Mouse (Mus musculus) liver, embryonic 13.5 days (tissue): ENCODE data around the gene Acot1. TPM values are rescaled to one million over a fixed set of nuclear protein-coding genes. Genes with fewer than 3 reads are reported as not detected.
"Not testable (repeated sequence)": the region's sequence is repeated elsewhere in the genome, so short reads cannot be mapped to it uniquely, and the experiment has no call there.

Experiments
- ATAC-seq: fragments of 200-750 bp; cut with Nextera tagmentation; 2 replicates; pipeline ENCODE4 v1.8.0; 2017; ENCODE audit warnings: low read depth, mild to moderate bottlenecking, moderate number of reproducible peaks, moderate library complexity
- DNase-seq: peaks from one replicate; pipeline ENCODE4 v3.0.0; 2022
- H3K27ac ChIP-seq: fragments of 300-500 bp; sonication (generic); 2 replicates; pipeline ENCODE4 v1.5.1; 2015; ENCODE audit warnings: moderate library complexity, mild to moderate bottlenecking, inconsistent platforms
- H3K27me3 ChIP-seq: fragments of 300-500 bp; sonication (generic); 2 replicates; pipeline ENCODE4 v1.6.1; 2015; ENCODE audit warnings: mild to moderate bottlenecking, inconsistent platforms
- H3K36me3 ChIP-seq: fragments of 300-500 bp; sonication (generic); 2 replicates; pipeline ENCODE4 v1.6.1; 2015; ENCODE audit warnings: mild to moderate bottlenecking, inconsistent platforms
- H3K4me1 ChIP-seq: fragments of 300-500 bp; sonication (generic); replicated peaks from 2 replicates; pipeline ENCODE4 v1.6.1; 2015; ENCODE audit warnings: inconsistent platforms
- H3K4me2 ChIP-seq: fragments of 300-500 bp; sonication (generic); 2 replicates; pipeline ENCODE4 v1.6.1; 2015; ENCODE audit warnings: inconsistent platforms, mild to moderate bottlenecking, moderate library complexity
- H3K4me3 ChIP-seq: fragments of 300-500 bp; sonication (generic); replicated peaks from 2 replicates; pipeline ENCODE4 v1.5.1; 2015; ENCODE audit warnings: mild to moderate bottlenecking, inconsistent platforms
- H3K9ac ChIP-seq: fragments of 300-500 bp; sonication (generic); 2 replicates; pipeline ENCODE4 v1.6.1; 2015; ENCODE audit warnings: mild to moderate bottlenecking, inconsistent platforms
- H3K9me3 ChIP-seq: fragments of 300-500 bp; sonication (generic); replicated peaks from 2 replicates; pipeline ENCODE4 v1.6.1; 2016; ENCODE audit warnings: inconsistent platforms
- WGBS: fragments of 180-500 bp; shearing (Covaris S2); methylation state at CpG from one replicate; pipeline ENCODE4 v1.1.7; 2015; ENCODE audit not compliant: insufficient replicate concordance; 5-methylcytosine and 5-hydroxymethylcytosine counted together
- polyA plus RNA-seq: library from polyadenylated mRNA; unstranded; fragments of >200 nt; fragmentation: Nextera tagmentation; extraction: Ambion mirVana; gene quantifications from 2 replicates; pipeline ENCODE4 v1.2.1, GENCODE M21; 2015

The Acot1 gene
- polyA plus RNA-seq, 1 experiment from 2014 or later = 28.2 TPM

DNA sequence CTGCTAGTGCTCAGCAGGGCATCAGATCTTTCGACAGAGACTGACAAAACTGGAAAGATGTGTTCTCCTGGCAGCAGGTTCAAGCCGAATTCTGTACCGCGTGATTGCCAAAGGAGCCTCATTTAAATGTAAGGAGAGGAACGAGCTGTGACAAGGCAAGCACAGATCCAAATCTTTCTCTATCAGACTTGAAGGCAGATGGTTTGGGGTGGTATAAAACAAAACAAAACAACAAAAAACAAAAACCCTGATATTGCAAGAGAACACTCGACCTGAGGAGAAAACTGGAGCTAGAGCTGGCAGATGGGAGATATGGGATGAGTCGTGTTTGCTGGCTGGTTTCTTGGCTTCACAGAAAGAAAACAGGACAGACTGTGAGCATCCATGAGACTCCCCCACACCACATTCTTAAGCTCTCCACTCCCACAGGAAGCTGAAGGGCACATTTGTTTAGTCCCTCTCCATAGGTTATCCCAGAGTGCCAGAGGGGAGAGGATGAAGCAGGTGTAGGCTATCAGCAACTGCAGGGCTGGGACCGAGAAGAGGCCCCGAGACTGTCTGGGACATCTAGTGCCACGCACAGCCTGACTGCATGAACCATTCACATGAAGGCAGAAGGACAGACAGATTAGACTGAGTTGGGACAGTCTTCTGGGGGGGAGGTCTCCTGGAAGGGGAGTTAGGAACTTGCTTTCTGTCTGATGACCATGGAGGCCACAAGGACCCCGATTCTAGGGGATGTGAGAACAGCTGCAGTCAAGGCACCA is 10.8 kb upstream of the Acot1 start:
- H3K4me2 ChIP-seq = no peak overlapping the region
- DNase-seq (no peak), ATAC-seq (peak; percentile 16)
- 53% methylated on average over 11 of the region's 11 CpGs for WGBS
- no peak overlapping the region for H3K4me3 ChIP-seq
- H3K9me3 ChIP-seq = no peaks in the 10 kb centered on the region
- peaks cover 4% of the 10 kb centered on the region; the same call in 1 of the 2 replicates for H3K36me3 ChIP-seq
- no peak overlapping the region for H3K9ac ChIP-seq
- peaks cover 5% of the 10 kb centered on the region; the same call in 1 of the 2 replicates for H3K4me1 ChIP-seq
- H3K27me3 ChIP-seq = no peaks in the 10 kb centered on the region
- H3K27ac ChIP-seq = peak overlapping the region; percentile 1; the same call in 1 of the 2 replicates

DNA sequence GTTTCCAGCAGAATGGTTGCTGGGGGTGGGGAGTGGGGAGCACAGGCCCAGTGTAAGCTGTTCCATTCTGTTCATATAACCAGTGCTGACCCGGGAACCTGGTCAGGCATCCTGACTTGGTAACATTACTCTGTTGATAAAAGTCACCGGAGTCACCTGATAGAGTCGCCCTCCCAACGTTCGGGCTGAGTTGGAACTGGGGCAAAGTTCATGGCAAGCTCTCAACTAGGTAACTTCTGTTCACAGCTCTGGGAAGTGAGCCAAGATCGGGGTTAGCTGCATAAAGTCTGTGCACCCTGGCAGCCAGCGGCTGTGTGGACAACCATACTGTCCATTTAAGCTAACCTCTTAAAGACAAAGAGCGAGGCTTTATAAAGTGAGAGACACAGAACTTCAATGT is 10.1 kb upstream of the Acot1 start:
- H3K27ac ChIP-seq, H3K36me3 ChIP-seq, H3K9me3 ChIP-seq, DNase-seq, H3K4me1 ChIP-seq, H3K9ac ChIP-seq, H3K4me3 ChIP-seq, H3K4me2 ChIP-seq, H3K27me3 ChIP-seq: not testable (repeated sequence)
- ATAC-seq = peak; percentile 84
- WGBS = 55% methylated on average over 8 of the region's 8 CpGs

DNA sequence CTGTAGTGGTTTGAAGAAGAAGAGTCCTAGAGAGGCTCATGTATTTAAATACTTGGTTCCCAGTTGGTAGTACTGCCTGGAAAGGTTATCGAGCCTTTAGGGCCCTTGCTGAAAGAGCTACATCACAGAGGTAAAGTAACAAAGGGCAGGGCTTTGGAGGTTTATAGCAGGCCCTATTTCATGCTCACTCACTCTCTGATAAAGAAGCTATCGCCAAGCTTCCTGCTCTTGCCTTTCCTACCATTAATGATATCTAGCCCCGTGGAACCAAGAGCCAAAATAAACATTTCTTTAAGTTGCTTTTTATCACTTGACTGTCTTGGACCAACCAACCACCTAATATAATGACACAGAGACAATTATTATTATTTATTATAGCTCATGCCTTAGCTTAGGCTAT is 8.9 kb upstream of the Acot1 start:
- Histone ChIP-seq H3K9ac (no peak overlapping the region), H3K4me2 (no peak overlapping the region), H3K4me3 (no peak overlapping the region), H3K27me3 (no peaks in the 10 kb centered on the region), H3K27ac (no peak overlapping the region), H3K36me3 (no peaks in the 10 kb centered on the region), H3K4me1 (peaks cover 5% of the 10 kb centered on the region; the same call in 1 of the 2 replicates), H3K9me3 (no peaks in the 10 kb centered on the region)
- DNase-seq (no peak), ATAC-seq (no peak)
- 55% methylated on average over 3 of the region's 3 CpGs for WGBS

DNA sequence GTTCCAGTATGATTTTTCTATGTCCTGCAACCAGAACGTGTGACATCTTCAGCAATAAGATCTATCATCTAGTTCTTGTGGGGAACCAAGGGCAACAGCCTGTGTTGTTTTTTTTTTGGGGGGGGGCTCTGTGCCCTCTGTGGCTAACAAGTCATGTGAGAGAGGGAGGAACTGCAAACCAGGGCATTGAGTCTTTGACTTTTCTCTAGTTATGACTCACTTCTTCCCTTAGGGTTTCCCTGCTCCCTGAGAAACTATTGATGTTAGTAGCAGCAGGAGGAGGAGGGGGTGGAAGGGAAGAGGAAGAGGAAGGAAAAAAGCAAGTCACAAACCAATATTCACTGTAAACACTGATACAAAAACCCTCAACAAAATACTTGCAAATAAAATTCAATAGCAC is 5.4 kb upstream of the Acot1 start:
- H3K9ac ChIP-seq = no peak overlapping the region
- H3K4me1 ChIP-seq = peaks cover under 1% of the 10 kb centered on the region; the same call in 1 of the 2 replicates
- H3K27me3 ChIP-seq = peaks cover 7% of the 10 kb centered on the region
- DNase-seq (no peak), ATAC-seq (no peak)
- H3K4me3 ChIP-seq = no peak overlapping the region
- H3K27ac ChIP-seq = no peak overlapping the region
- no peak overlapping the region for H3K4me2 ChIP-seq
- no peaks in the 10 kb centered on the region for H3K36me3 ChIP-seq
- H3K9me3 ChIP-seq = no peaks in the 10 kb centered on the region
- WGBS = 45% methylated on average over 1 of the region's 1 CpGs

DNA sequence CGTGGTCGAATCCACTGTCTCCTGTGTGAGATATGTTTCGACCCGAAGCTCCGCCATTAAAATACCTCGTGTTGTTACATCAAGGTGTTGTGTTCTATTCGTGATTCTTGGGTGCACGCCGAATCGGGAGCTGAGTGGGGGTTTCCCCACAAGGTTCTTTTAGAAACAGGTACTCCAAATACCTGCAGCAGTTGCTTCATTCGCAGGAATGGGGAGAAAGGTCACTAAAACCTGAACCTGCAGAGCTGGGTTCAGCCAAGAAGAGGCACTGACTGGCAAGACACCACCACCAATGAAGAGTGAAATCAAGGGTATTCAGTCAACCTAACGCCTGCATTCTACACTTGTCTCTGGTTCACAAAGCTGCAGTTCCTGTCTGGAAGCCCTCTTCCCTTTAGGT is 1.0 kb upstream of the Acot1 start:
- H3K4me3 ChIP-seq = no peak overlapping the region
- H3K27me3 ChIP-seq = peaks cover 35% of the 10 kb centered on the region
- ATAC-seq (no peak), DNase-seq (no peak)
- H3K36me3 ChIP-seq = no peaks in the 10 kb centered on the region
- H3K4me2 ChIP-seq = no peak overlapping the region
- no peak overlapping the region for H3K27ac ChIP-seq
- 0 out of 2 replicates have a peak, but pooled peaks cover 4% of the 10 kb centered on the region for H3K4me1 ChIP-seq
- WGBS = 77% methylated on average over 12 of the region's 12 CpGs
- H3K9ac ChIP-seq = no peak overlapping the region
- H3K9me3 ChIP-seq = no peaks in the 10 kb centered on the region

DNA sequence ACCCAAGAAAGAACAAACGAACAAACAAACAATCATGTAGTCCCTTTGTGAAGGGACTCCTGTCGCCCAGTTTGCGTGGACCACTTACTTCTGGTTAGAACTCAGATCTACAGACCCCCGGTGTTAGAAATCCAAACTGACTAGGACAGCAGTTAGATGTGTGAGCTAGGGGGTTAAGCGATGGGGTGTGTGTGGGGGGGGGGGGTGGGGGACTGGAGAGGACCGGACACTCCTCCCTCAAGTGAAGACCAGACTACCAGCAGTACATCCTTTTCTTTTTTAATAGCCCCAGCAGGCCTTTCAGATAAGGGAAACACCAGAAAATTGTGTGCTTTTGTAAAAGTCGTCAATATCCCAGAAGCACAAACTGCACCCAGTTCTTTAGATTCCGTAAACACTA is 561 bp upstream of the Acot1 start:
- Histone ChIP-seq H3K27ac (no peak overlapping the region), H3K9me3 (no peaks in the 10 kb centered on the region), H3K4me3 (no peak overlapping the region), H3K4me1 (0 out of 2 replicates have a peak, but pooled peaks cover 4% of the 10 kb centered on the region), H3K4me2 (peak overlapping the region; percentile 53), H3K9ac (no peak overlapping the region), H3K27me3 (peaks cover 35% of the 10 kb centered on the region), H3K36me3 (no peaks in the 10 kb centered on the region)
- 52% methylated on average over 8 of the region's 8 CpGs for WGBS
- no peak for ATAC-seq
- DNase-seq = no peak

DNA sequence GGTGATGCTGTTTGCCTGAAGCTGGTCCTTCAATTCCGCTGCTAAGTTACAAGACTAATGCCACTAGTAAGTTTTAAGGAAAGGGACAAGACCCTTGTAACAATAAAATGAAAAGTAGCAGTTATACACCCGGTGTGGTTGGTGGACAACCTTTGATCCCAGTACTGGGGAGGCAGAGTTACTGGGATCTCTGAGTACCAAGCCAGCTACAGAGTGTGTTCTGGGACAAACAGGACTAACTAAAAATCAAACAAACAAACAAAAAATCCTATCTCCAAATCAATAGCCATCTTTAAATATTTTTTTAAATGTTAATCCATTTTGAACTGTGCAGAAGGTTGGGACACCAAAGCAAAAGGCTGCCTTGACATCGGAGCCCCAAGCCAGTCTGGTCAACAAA is 911 bp downstream of the Acot1 start:
- ATAC-seq (no peak), DNase-seq (no peak)
- Histone ChIP-seq H3K4me2 (peak overlapping the region; percentile 53), H3K9me3 (no peaks in the 10 kb centered on the region), H3K4me1 (0 out of 2 replicates have a peak, but pooled peaks cover 4% of the 10 kb centered on the region), H3K4me3 (peak overlapping the region; percentile 47), H3K27me3 (peaks cover 35% of the 10 kb centered on the region), H3K27ac (no peak overlapping the region), H3K9ac (0 out of 2 replicates have a peak overlapping the region, but pooled peaks have one; percentile 45), H3K36me3 (no peaks in the 10 kb centered on the region)
- WGBS = 62% methylated on average over 3 of the region's 3 CpGs

DNA sequence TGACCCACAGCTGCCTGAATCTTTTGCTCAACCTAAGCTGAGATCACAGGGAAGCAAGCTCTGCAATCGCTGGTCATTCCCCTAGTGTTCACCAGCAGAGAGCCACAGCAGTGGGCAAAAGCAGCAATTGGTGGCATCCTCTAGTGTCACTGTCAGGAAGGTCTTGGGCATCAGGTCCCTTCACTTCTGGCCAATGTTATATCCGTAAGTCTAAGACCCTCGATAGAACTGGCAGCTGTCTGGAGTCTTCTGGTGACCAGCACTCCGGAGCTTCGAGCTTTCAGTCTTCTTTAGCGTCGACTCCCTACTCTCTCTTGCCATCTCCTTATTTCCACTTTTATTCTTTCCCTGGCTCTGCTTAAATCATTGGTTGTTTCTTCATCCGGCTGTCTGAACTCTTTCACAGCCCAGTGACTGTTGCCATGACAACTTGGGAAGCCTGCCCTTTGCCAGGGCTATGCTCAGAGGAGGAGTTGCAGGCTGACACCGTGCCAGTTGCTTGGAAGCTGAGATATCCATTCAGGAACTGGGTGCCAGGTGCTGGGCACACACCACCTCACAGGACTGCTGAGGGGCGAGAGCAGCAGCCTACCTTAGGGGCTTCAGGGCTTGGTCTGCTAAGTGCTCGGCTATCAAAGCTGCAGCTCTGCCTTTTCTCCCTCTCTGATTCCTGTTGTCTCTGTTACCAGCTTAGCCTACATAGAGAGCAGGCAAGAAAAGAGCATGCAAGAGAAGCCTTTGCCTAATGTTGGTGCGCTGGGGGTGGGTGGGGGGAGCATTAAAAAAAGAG is 2.2 kb downstream of the Acot1 start:
- no peak overlapping the region for H3K9ac ChIP-seq
- no peak overlapping the region for H3K27ac ChIP-seq
- ATAC-seq (no peak), DNase-seq (no peak)
- WGBS = 51% methylated on average over 12 of the region's 12 CpGs
- H3K27me3 ChIP-seq = peaks cover 35% of the 10 kb centered on the region
- H3K4me3 ChIP-seq = peak overlapping the region; percentile 16; the same call in 1 of the 2 replicates
- no peaks in the 10 kb centered on the region for H3K36me3 ChIP-seq
- no peaks in the 10 kb centered on the region for H3K9me3 ChIP-seq
- 0 out of 2 replicates have a peak, but pooled peaks cover 4% of the 10 kb centered on the region for H3K4me1 ChIP-seq
- H3K4me2 ChIP-seq = peak overlapping the region; percentile 53

DNA sequence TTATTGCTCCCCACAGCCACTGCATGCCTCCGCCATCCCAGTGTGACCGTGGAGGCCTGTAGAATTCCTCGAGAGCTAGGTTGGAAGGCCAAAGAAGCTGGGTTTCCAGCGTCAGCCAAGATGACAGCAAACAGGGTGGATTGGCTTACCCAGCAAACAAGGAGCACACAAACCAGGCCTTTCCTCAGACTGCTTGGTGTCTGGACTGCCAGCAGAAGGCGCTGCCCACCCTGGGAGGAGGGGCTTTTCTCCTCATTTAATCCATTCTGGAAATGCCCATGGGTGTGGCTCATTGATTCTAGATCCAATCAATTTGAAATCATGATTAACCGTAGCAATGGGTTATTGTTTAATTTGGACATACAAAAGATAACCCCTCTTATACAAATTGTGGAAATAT is 3.8 kb downstream of the Acot1 start:
- H3K27ac ChIP-seq = no peak overlapping the region
- H3K4me2 ChIP-seq = no peak overlapping the region
- H3K4me1 ChIP-seq = 0 out of 2 replicates have a peak, but pooled peaks cover 4% of the 10 kb centered on the region
- no peaks in the 10 kb centered on the region for H3K9me3 ChIP-seq
- H3K9ac ChIP-seq = no peak overlapping the region
- peaks cover 35% of the 10 kb centered on the region for H3K27me3 ChIP-seq
- DNase-seq = no peak
- no peak for ATAC-seq
- 65% methylated on average over 6 of the region's 6 CpGs for WGBS
- H3K36me3 ChIP-seq = no peaks in the 10 kb centered on the region
- H3K4me3 ChIP-seq = no peak overlapping the region

DNA sequence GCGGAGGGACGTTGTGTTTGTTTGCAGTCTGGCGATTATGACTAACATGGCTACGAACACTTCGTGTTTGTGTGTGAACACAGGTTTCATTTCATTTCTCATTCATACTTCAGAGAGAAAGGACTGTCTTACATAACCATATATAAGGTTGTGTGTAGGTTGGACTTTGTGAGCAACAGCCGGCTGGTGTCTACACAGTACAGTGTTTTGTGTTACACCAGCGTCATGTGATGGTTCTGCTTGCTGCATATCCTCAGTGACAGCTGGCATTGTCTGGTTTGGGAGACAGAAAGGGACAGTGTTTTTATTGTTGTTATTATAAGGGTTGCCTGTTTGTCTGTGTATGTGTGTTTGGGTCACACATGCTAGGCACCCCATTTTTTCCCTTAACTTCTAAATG is 4.4 kb downstream of the Acot1 start:
- ATAC-seq = no peak
- 76% methylated on average over 7 of the region's 7 CpGs for WGBS
- H3K4me2 ChIP-seq = no peak overlapping the region

DNA sequence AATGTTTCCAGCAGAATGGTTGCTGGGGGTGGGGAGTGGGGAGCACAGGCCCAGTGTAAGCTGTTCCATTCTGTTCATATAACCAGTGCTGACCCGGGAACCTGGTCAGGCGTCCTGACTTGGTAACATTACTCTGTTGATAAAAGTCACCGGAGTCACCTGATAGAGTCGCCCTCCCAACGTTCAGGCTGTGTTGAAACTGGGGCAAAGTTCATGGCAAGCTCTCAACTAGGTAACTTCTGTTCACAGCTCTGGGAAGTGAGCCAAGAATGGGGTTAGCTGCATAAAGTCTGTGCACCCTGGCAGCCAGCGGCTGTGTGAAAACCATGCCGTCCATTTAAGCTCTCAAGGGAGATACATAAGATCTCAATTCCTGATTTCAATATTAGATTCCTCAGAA is 11.2 kb downstream of the Acot1 start:
- not testable (repeated sequence) for H3K9me3 ChIP-seq, H3K27ac ChIP-seq, H3K9ac ChIP-seq, DNase-seq, H3K36me3 ChIP-seq, H3K27me3 ChIP-seq, H3K4me3 ChIP-seq, H3K4me2 ChIP-seq, H3K4me1 ChIP-seq
- peak; percentile 79 for ATAC-seq
- 53% methylated on average over 7 of the region's 7 CpGs for WGBS

More for the DNA sequence above, 4.4 kb downstream of the Acot1 start:
- Histone ChIP-seq H3K27ac (no peak overlapping the region), H3K27me3 (peaks cover 30% of the 10 kb centered on the region), H3K36me3 (no peaks in the 10 kb centered on the region; the same call in 1 of the 2 replicates), H3K4me3 (no peak overlapping the region), H3K9ac (no peak overlapping the region), H3K9me3 (no peaks in the 10 kb centered on the region), H3K4me1 (0 out of 2 replicates have a peak, but pooled peaks cover 4% of the 10 kb centered on the region)
- DNase-seq = no peak
